Mouse (Mus musculus): ENCODE results near the gene Kiz. TPM values are rescaled to one million over a fixed set of nuclear protein-coding genes. Genes with fewer than 3 reads are reported as not detected.

Gene Kiz
- polyA plus RNA-seq, 1 experiment from 2014 or later, result 30.8 TPM

DNA sequence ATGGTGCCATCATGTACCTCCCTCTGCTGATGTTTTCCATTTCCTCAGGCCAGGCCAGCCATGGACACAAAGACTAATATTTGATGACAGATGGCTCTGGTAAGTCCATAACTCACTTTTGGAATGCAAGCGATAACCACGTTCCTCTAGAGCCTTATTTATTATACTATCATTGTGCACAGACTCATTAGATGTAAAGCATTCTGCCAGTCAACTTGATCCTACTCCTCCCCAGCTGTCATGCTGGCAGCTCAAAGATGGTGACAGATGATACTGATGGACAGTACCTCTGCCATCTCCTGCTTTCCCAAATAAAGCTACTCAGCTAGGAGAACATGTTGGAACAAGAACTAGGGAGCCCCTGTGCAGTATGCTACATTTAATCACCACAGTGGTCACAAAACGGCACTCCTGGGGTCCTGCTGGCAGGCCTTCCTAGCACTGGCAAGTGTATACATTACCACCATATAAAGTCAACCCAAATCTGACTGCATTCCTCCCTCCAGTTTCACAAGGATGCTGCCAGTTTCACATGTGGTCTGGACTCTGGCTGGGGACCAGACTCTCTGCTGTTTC, 119.9 kb downstream of the Kiz start:
- ATAC-seq (ENCODE audit: insufficient number of reproducible peaks, insufficient read depth, low FRiP score, low read depth), result no peak
- Histone ChIP-seq H3K36me3 (ENCODE audit: control insufficient read depth, insufficient read depth, low read length) (no peaks in the 10 kb centered on the region), H3K4me1 (ENCODE audit: control insufficient read depth, insufficient read depth, low read length) (no peaks in the 10 kb centered on the region), H3K27ac (ENCODE audit: low read length) (no peak overlapping the region), H3K4me3 (ENCODE audit: low read depth, low read length) (no peak overlapping the region), H3K27me3 (ENCODE audit: control insufficient read depth, insufficient read depth, low read length) (no peaks in the 10 kb centered on the region), H3K9me3 (ENCODE audit: control insufficient read depth, low read depth, low read length) (no peaks in the 10 kb centered on the region), H3K9ac (replicated peaks; ENCODE audit: low read depth, low read length) (no peak overlapping the region), H3K4me2 (replicated peaks; ENCODE audit: low read depth, low read length) (no peak overlapping the region)
- 58% methylated on average over 3 of the region's 3 CpGs for WGBS

DNA sequence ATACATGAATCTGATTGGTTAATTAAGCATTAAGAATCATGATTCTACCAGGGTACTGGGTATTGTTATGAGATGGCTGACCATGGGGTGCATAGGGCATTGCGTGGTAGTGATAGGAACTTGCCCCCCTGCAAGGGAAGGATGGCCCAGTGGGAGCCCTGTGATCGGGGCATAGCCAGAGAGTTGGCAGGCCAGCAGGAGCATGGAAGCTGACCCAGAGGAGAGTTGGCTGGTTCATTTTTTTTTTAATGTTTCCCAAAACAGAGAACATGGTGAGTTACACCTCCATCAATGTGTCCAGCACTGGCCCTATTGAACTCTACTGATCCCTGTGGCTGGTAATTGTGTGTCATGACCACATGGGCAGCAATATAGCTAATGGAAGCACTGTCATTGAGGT, 127.1 kb downstream of the Kiz start:
- Histone ChIP-seq H3K4me1 (ENCODE audit: control insufficient read depth, insufficient read depth, low read length) (no peaks in the 10 kb centered on the region), H3K9ac (replicated peaks; ENCODE audit: low read depth, low read length) (no peak overlapping the region), H3K4me2 (replicated peaks; ENCODE audit: low read depth, low read length) (no peak overlapping the region), H3K36me3 (ENCODE audit: control insufficient read depth, insufficient read depth, low read length) (no peaks in the 10 kb centered on the region), H3K4me3 (ENCODE audit: low read depth, low read length) (no peak overlapping the region), H3K9me3 (ENCODE audit: control insufficient read depth, low read depth, low read length) (no peaks in the 10 kb centered on the region), H3K27me3 (ENCODE audit: control insufficient read depth, insufficient read depth, low read length) (no peaks in the 10 kb centered on the region), H3K27ac (ENCODE audit: low read length) (no peak overlapping the region)
- no peak for ATAC-seq (ENCODE audit: insufficient number of reproducible peaks, insufficient read depth, low FRiP score, low read depth)
- WGBS, result 83% methylated on average over 2 of the region's 2 CpGs

DNA sequence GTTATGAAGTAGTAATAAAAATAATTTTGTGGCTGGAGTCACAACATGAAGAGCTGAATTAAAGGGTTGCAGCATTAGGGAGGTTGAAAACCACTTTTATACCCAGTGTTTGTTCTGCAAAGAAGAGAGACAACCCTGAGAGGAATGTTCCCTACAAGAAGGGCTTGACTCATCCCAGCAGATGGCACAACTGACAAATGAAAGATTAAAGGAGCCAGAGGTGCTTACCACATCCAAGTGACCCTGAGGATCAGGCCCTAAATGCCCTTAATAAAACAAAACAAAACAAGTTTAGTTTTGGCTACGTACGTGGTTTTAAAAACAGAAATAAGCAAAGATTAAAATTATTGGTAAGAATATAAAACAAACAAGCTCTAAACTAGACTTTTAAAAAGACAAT, 129.2 kb downstream of the Kiz start:
- no peak for ATAC-seq (ENCODE audit: insufficient number of reproducible peaks, insufficient read depth, low FRiP score, low read depth)
- H3K9ac ChIP-seq (replicated peaks; ENCODE audit: low read depth, low read length), result no peak overlapping the region
- H3K9me3 ChIP-seq (ENCODE audit: control insufficient read depth, low read depth, low read length), result no peaks in the 10 kb centered on the region
- 91% methylated on average over 2 of the region's 2 CpGs for WGBS
- H3K4me2 ChIP-seq (replicated peaks; ENCODE audit: low read depth, low read length), result no peak overlapping the region
- H3K4me3 ChIP-seq (ENCODE audit: low read depth, low read length), result no peak overlapping the region
- H3K27ac ChIP-seq (ENCODE audit: low read length), result no peak overlapping the region
- H3K36me3 ChIP-seq (ENCODE audit: control insufficient read depth, insufficient read depth, low read length), result no peaks in the 10 kb centered on the region
- no peaks in the 10 kb centered on the region for H3K4me1 ChIP-seq (ENCODE audit: control insufficient read depth, insufficient read depth, low read length)
- H3K27me3 ChIP-seq (ENCODE audit: control insufficient read depth, insufficient read depth, low read length), result no peaks in the 10 kb centered on the region

DNA sequence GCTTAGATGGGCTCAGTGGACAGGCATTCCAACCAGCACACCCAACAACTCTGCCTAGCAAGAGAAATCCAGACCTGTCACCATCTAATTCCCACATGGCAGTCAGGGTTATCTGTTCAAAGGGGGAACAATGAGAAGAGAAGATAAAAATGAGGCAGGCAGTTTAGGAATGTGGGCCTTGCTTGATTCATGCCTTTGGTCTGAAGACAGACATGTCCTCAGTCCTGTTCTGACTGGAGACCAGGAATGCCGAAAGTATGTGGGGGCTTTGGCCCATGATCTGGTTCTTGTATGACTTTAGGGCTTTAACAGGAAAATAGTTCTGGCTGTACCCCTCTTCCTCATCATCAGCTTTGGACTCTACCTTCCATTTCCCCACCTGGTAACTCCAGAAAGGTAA, 130.1 kb downstream of the Kiz start:
- Histone ChIP-seq H3K9me3 (ENCODE audit: control insufficient read depth, low read depth, low read length) (no peaks in the 10 kb centered on the region), H3K27me3 (ENCODE audit: control insufficient read depth, insufficient read depth, low read length) (no peaks in the 10 kb centered on the region), H3K4me3 (ENCODE audit: low read depth, low read length) (no peak overlapping the region), H3K9ac (replicated peaks; ENCODE audit: low read depth, low read length) (no peak overlapping the region), H3K36me3 (ENCODE audit: control insufficient read depth, insufficient read depth, low read length) (no peaks in the 10 kb centered on the region), H3K4me1 (ENCODE audit: control insufficient read depth, insufficient read depth, low read length) (no peaks in the 10 kb centered on the region), H3K27ac (ENCODE audit: low read length) (no peak overlapping the region), H3K4me2 (replicated peaks; ENCODE audit: low read depth, low read length) (no peak overlapping the region)
- WGBS, result 80% methylated on average over 1 of the region's 1 CpGs
- no peak for ATAC-seq (ENCODE audit: insufficient number of reproducible peaks, insufficient read depth, low FRiP score, low read depth)

DNA sequence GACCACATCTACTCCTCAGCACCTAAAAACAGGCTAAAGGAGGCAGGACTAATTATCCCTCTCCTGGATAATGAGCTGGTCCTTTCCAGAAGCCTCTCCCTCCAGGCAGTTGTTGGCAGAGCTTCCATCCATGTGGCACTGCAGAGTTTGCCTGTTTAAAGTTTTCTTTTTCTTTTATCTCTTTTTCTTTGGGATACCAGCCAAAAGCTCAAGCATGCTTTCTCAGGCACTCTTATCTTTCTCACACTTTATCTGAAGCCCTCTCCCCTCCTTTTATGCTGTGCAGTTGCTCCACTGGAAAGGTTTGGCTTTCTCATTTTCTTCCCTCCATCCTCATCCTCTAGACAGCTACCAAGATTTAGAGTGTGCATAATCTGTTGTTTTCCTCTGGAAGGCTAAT, 130.8 kb downstream of the Kiz start:
- Histone ChIP-seq H3K27me3 (ENCODE audit: control insufficient read depth, insufficient read depth, low read length) (no peaks in the 10 kb centered on the region), H3K4me2 (replicated peaks; ENCODE audit: low read depth, low read length) (no peak overlapping the region), H3K4me3 (ENCODE audit: low read depth, low read length) (no peak overlapping the region), H3K9ac (replicated peaks; ENCODE audit: low read depth, low read length) (no peak overlapping the region), H3K36me3 (ENCODE audit: control insufficient read depth, insufficient read depth, low read length) (no peaks in the 10 kb centered on the region), H3K27ac (ENCODE audit: low read length) (no peak overlapping the region), H3K9me3 (ENCODE audit: control insufficient read depth, low read depth, low read length) (no peaks in the 10 kb centered on the region), H3K4me1 (ENCODE audit: control insufficient read depth, insufficient read depth, low read length) (no peaks in the 10 kb centered on the region)
- ATAC-seq (ENCODE audit: insufficient number of reproducible peaks, insufficient read depth, low FRiP score, low read depth), result no peak

DNA sequence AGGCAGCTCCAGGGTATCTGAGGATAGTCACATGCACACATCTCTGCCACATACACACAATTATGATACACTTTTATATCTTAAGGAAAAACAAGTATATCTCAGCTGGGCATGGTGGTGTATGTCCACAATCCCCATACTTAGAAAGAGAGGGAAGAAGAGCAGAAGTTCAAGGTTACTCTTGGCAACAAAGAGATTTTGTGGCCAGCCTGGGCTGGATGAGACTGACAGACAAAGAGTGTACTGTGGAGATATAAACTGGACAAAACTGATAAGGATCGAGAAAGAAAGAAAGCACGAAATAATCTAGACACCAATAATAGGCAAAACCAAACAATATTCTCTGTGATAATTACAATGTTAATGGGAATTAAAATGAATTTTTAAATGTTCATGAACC, 151.6 kb downstream of the Kiz start:
- no peaks in the 10 kb centered on the region for H3K27me3 ChIP-seq (ENCODE audit: control insufficient read depth, insufficient read depth, low read length)
- H3K4me2 ChIP-seq (replicated peaks; ENCODE audit: low read depth, low read length), result no peak overlapping the region
- no peaks in the 10 kb centered on the region for H3K9me3 ChIP-seq (ENCODE audit: control insufficient read depth, low read depth, low read length)
- 86% methylated on average over 2 of the region's 2 CpGs for WGBS
- H3K9ac ChIP-seq (replicated peaks; ENCODE audit: low read depth, low read length), result no peak overlapping the region
- no peaks in the 10 kb centered on the region for H3K36me3 ChIP-seq (ENCODE audit: control insufficient read depth, insufficient read depth, low read length)
- no peak overlapping the region for H3K4me3 ChIP-seq (ENCODE audit: low read depth, low read length)
- peaks cover 8% of the 10 kb centered on the region; the same call in 1 of the 2 replicates for H3K4me1 ChIP-seq (ENCODE audit: control insufficient read depth, insufficient read depth, low read length)
- no peak overlapping the region for H3K27ac ChIP-seq (ENCODE audit: low read length)
- no peak for ATAC-seq (ENCODE audit: insufficient number of reproducible peaks, insufficient read depth, low FRiP score, low read depth)

DNA sequence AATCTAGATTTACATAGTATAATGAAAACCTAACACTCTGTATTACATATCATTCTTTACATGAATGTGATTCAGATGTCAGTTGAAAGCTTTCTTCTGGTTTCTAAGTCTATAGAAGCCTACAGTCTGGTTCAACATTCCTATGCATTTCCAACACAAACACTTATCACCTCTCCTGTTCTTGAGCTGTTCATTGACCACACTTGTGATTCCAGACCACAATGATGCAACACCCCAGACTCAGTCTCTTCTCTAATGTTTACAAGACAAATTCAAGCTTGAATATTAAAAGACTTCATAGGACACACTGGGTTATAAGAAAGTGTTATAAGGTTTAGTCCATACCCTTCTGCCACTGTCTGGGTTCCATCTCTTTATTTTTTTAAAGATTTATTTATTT, 153.4 kb downstream of the Kiz start:
- no peak overlapping the region for H3K9ac ChIP-seq (replicated peaks; ENCODE audit: low read depth, low read length)
- H3K27me3 ChIP-seq (ENCODE audit: control insufficient read depth, insufficient read depth, low read length), result no peaks in the 10 kb centered on the region
- H3K4me1 ChIP-seq (ENCODE audit: control insufficient read depth, insufficient read depth, low read length), result peaks cover 8% of the 10 kb centered on the region; the same call in 1 of the 2 replicates
- H3K27ac ChIP-seq (ENCODE audit: low read length), result no peak overlapping the region
- no peaks in the 10 kb centered on the region for H3K36me3 ChIP-seq (ENCODE audit: control insufficient read depth, insufficient read depth, low read length)
- no peak for ATAC-seq (ENCODE audit: insufficient number of reproducible peaks, insufficient read depth, low FRiP score, low read depth)
- no peak overlapping the region for H3K4me3 ChIP-seq (ENCODE audit: low read depth, low read length)
- no peaks in the 10 kb centered on the region for H3K9me3 ChIP-seq (ENCODE audit: control insufficient read depth, low read depth, low read length)
- no peak overlapping the region for H3K4me2 ChIP-seq (replicated peaks; ENCODE audit: low read depth, low read length)

DNA sequence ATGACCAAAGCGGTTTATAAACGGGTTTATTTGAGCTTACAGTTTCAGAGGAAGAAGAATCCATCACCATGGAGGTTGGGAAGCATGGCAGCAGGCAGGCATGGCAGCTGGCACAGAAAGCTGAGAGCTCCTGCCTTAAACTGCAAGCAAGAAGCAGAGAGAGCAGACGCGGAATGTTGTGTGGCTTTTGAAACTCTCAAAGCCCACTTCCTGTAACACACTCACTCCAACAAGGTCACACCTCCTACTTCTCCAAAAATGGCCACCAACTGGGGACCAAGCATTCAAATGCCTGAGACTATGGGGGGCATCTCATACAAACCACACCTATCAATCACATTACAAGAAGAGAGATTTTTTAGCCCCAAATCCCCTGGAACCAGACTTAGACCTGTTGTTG, 154.5 kb downstream of the Kiz start:
- H3K9me3 ChIP-seq (ENCODE audit: control insufficient read depth, low read depth, low read length), result no peaks in the 10 kb centered on the region
- 93% methylated on average over 4 of the region's 4 CpGs for WGBS
- no peak overlapping the region for H3K4me3 ChIP-seq (ENCODE audit: low read depth, low read length)
- peaks cover 8% of the 10 kb centered on the region; the same call in 1 of the 2 replicates for H3K4me1 ChIP-seq (ENCODE audit: control insufficient read depth, insufficient read depth, low read length)
- H3K9ac ChIP-seq (replicated peaks; ENCODE audit: low read depth, low read length), result no peak overlapping the region
- H3K36me3 ChIP-seq (ENCODE audit: control insufficient read depth, insufficient read depth, low read length), result no peaks in the 10 kb centered on the region
- no peaks in the 10 kb centered on the region for H3K27me3 ChIP-seq (ENCODE audit: control insufficient read depth, insufficient read depth, low read length)
- no peak overlapping the region for H3K4me2 ChIP-seq (replicated peaks; ENCODE audit: low read depth, low read length)
- no peak overlapping the region for H3K27ac ChIP-seq (ENCODE audit: low read length)
- no peak for ATAC-seq (ENCODE audit: insufficient number of reproducible peaks, insufficient read depth, low FRiP score, low read depth)

DNA sequence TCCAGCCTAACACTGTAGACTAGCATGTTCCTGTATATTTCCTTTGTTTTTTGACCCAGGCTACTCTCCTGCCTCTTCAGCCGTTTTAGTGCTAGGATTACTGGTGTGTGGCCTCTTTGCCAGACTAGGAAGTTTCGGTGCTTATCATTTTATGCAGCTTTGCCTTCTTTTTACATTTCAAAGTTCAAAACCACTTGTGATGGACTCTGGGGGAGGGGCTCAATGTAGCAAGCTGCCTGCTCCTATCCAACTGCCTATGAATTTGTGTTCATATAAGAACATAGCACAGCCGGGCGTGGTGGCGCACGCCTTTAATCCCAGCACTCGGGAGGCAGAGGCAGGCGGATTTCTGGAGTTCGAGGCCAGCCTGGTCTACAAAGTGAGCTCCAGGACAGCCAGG, 155.3 kb downstream of the Kiz start:
- peaks cover 8% of the 10 kb centered on the region; the same call in 1 of the 2 replicates for H3K4me1 ChIP-seq (ENCODE audit: control insufficient read depth, insufficient read depth, low read length)
- no peaks in the 10 kb centered on the region for H3K9me3 ChIP-seq (ENCODE audit: control insufficient read depth, low read depth, low read length)
- no peak overlapping the region for H3K4me2 ChIP-seq (replicated peaks; ENCODE audit: low read depth, low read length)
- ATAC-seq (ENCODE audit: insufficient number of reproducible peaks, insufficient read depth, low FRiP score, low read depth), result no peak
- no peaks in the 10 kb centered on the region for H3K27me3 ChIP-seq (ENCODE audit: control insufficient read depth, insufficient read depth, low read length)
- no peak overlapping the region for H3K9ac ChIP-seq (replicated peaks; ENCODE audit: low read depth, low read length)
- no peak overlapping the region for H3K27ac ChIP-seq (ENCODE audit: low read length)
- no peaks in the 10 kb centered on the region for H3K36me3 ChIP-seq (ENCODE audit: control insufficient read depth, insufficient read depth, low read length)
- no peak overlapping the region for H3K4me3 ChIP-seq (ENCODE audit: low read depth, low read length)
- 94% methylated on average over 9 of the region's 9 CpGs for WGBS
